Mouse (Mus musculus) hindbrain, embryonic 15.5 days (tissue): Measurements from ENCODE around the gene Gm42906. TPM values are rescaled to one million over a fixed set of nuclear protein-coding genes. Genes with fewer than 3 reads are reported as not detected.

Source experiments
- ATAC-seq: fragments of 200-750 bp; cut with Nextera tagmentation; 2 replicates; pipeline ENCODE4 v1.8.0; 2017; ENCODE audit warnings: low read depth, moderate number of reproducible peaks, moderate TSS enrichment; ENCODE audit not compliant: low FRiP score
- H3K27ac ChIP-seq: fragments of 300-500 bp; sonication (generic); replicated peaks from 2 replicates; pipeline ENCODE4 v1.5.1; 2015; ENCODE audit warnings: mild to moderate bottlenecking, inconsistent platforms
- H3K27me3 ChIP-seq: fragments of 300-500 bp; sonication (generic); 2 replicates; pipeline ENCODE4 v1.6.1; 2015; ENCODE audit warnings: control low read depth, inconsistent platforms
- H3K36me3 ChIP-seq: fragments of 300-500 bp; sonication (generic); 2 replicates; pipeline ENCODE4 v1.6.1; 2015; ENCODE audit warnings: control low read depth, inconsistent platforms
- H3K4me1 ChIP-seq: fragments of 300-500 bp; sonication (generic); replicated peaks from 2 replicates; pipeline ENCODE4 v1.6.1; 2015; ENCODE audit warnings: control low read depth, inconsistent platforms
- H3K4me2 ChIP-seq: fragments of 300-500 bp; sonication (generic); 2 replicates; pipeline ENCODE4 v1.6.1; 2015; ENCODE audit warnings: moderate library complexity, mild to moderate bottlenecking, inconsistent platforms
- H3K4me3 ChIP-seq: fragments of 300-500 bp; sonication (generic); 2 replicates; pipeline ENCODE4 v1.5.1; 2015; ENCODE audit warnings: mild to moderate bottlenecking, inconsistent platforms
- H3K9ac ChIP-seq: fragments of 300-500 bp; sonication (generic); 2 replicates; pipeline ENCODE4 v1.6.1; 2015; ENCODE audit warnings: inconsistent platforms
- H3K9me3 ChIP-seq: fragments of 300-500 bp; sonication (generic); 2 replicates; pipeline ENCODE4 v1.6.1; 2016; ENCODE audit warnings: control low read depth, inconsistent platforms
- WGBS: fragments of 180-500 bp; shearing (Covaris S2); methylation state at CpG from one replicate; pipeline ENCODE4 v1.1.7; 2015; 5-methylcytosine and 5-hydroxymethylcytosine counted together
- polyA plus RNA-seq: library from polyadenylated mRNA; unstranded; fragments of >200 nt; fragmentation: Nextera tagmentation; extraction: Ambion mirVana; gene quantifications from 2 replicates; pipeline ENCODE4 v1.2.1, GENCODE M21; 2015

Gm42906 gene
- polyA plus RNA-seq, 1 experiment from 2014 or later, result not detected

DNA sequence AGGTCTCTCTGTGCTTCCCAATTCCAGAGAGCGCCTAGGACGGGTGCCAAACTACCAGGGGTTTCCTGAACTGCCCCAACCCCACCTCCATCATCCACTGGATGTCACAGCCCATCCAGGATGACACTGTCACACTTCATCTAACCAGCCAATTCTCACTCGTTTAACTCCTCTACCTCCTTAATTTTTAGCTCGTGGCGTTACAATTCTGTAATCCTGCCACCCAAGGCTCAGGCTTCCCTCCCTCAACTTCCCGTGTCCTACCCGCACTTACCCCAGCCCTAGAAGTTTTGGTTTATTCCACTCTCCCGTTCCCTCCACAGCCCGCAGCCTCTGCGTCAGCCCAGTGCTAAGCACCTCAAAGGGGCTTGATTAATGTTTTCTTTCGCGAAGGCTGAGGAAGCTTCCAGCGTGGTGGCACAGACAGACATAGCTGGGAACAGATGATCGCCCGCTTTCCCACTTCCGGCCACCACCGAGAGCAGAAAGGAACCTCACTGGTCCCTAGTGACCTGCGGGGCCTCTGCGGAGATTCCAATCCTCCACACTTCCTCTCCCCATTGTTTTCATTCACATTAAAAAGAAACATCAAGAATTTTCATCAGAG lies 319.6 kb downstream of the Gm42906 start:
- Histone ChIP-seq H3K4me1 (peaks cover 10% of the 10 kb centered on the region; the same call in 1 of the 2 replicates), H3K9ac (no peak overlapping the region), H3K27ac (peak overlapping the region; percentile 23; the same call in 1 of the 2 replicates), H3K36me3 (no peaks in the 10 kb centered on the region), H3K4me2 (peak overlapping the region; percentile 25; the same call in 1 of the 2 replicates), H3K4me3 (no peak overlapping the region), H3K27me3 (no peaks in the 10 kb centered on the region), H3K9me3 (no peaks in the 10 kb centered on the region)
- WGBS, result 49% methylated on average over 19 of the region's 19 CpGs
- 0 out of 2 replicates have a peak, but pooled peaks have one; percentile 19 for ATAC-seq

DNA sequence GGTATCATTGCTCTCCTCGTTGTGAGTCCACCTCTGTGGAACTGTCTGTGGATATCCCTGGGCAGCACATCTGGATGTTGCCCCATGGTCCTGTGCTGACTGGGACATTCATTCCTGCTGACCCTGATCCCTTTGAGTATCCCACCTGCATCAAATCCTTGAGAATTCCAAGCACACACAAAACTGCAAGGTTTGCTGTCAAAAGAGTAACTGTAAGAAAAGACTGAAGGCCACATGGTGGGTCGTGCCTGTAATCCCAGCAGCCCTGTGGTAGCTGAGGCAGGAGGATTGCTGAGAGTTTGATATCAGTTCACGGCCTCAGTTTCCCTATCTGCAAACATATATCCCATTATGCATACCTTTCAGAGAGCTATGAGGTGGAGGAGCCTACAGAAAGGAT lies 321.1 kb downstream of the Gm42906 start:
- Histone ChIP-seq H3K36me3 (no peaks in the 10 kb centered on the region), H3K9ac (no peak overlapping the region), H3K27ac (no peak overlapping the region), H3K27me3 (no peaks in the 10 kb centered on the region), H3K4me2 (no peak overlapping the region), H3K4me1 (peaks cover 10% of the 10 kb centered on the region; the same call in 1 of the 2 replicates), H3K9me3 (no peaks in the 10 kb centered on the region), H3K4me3 (no peak overlapping the region)
- ATAC-seq, result no peak
- 93% methylated on average over 3 of the region's 3 CpGs for WGBS

DNA sequence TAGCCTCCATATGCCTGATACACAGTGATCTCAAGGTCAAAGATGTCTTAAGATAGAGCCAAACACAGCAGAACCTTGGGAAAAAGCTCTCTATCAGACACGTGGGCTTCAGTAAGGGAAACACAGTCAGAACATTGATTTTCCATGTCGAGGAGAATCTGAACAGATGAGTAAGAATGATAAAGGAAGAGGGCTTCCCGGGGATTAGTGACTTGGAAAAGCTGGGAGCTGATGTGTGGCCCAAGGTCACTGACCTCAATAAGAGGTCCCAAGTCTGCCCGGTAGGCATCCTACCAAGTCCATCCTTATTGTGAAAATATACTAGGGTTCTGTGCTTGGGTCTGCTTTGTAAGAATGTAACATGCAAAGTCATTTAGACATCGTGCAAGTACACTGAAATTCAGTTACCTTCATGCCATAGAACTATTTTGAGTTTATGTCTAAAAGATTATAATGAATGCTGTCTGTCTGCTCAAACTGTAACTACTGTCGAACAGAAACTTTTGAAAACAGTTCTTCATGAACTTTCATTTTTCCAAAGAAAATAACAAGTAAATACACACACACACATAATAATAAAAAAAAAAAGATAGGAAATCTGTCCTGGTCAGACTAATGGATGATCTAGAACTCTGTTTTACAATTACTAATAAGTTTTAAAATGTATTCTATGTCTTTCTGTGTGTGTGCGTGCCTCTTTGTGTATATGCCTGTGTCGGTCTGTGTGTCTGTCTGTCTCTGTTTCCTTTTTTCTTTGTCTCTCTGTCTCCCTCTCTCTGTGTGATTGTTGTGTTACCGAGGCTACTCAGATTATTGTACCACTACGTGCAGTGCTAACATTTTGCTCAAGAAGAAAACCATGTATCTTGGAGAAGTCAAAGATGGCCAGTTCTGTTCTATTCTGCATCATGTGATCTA lies 322.6 kb downstream of the Gm42906 start:
- no peaks in the 10 kb centered on the region for H3K27me3 ChIP-seq
- no peak for ATAC-seq
- no peak overlapping the region for H3K9ac ChIP-seq
- no peaks in the 10 kb centered on the region for H3K9me3 ChIP-seq
- no peak overlapping the region for H3K4me3 ChIP-seq
- no peaks in the 10 kb centered on the region for H3K36me3 ChIP-seq
- H3K4me1 ChIP-seq, result peaks cover 10% of the 10 kb centered on the region; the same call in 1 of the 2 replicates
- H3K27ac ChIP-seq, result no peak overlapping the region
- no peak overlapping the region for H3K4me2 ChIP-seq
- WGBS, result 83% methylated on average over 10 of the region's 10 CpGs

DNA sequence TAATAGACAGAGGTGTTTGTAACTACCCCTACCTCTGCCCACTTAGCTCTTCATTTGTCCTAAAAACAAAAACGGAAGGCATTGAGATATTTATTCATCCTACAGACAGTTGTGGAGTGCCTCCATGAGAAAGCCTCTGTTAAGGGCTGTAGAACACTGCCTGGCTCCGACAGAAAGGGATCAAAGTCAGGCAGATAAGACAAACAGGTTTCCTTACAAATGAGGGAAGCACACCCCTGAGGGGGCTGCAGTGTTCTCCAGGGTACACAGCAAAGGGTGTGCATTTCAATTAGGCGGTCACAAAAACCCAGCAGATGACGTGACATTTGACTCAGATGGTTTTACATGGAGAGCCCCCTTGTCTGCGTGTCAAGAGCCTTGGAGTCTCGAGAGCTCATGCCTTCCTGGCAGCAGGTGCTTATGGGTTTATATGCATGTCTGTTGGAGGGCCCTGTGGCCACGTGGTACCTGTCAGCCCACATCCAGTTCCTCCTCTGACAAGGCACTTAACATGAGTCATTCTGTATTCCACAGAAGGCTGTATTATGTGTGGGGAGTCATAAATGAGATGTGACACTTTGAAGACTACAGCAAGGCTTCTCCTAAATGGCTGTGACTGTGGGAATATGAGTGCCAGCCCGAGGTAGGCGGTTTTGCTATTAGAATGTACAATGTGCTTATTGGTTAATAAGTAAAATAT lies 323.5 kb downstream of the Gm42906 start:
- 54% methylated on average over 9 of the region's 9 CpGs for WGBS
- Histone ChIP-seq H3K4me1 (peaks cover 10% of the 10 kb centered on the region; the same call in 1 of the 2 replicates), H3K9ac (no peak overlapping the region), H3K27ac (no peak overlapping the region), H3K27me3 (no peaks in the 10 kb centered on the region), H3K4me3 (no peak overlapping the region), H3K36me3 (no peaks in the 10 kb centered on the region), H3K9me3 (no peaks in the 10 kb centered on the region), H3K4me2 (no peak overlapping the region)
- peak; percentile 68; the same call in 1 of the 2 replicates for ATAC-seq

DNA sequence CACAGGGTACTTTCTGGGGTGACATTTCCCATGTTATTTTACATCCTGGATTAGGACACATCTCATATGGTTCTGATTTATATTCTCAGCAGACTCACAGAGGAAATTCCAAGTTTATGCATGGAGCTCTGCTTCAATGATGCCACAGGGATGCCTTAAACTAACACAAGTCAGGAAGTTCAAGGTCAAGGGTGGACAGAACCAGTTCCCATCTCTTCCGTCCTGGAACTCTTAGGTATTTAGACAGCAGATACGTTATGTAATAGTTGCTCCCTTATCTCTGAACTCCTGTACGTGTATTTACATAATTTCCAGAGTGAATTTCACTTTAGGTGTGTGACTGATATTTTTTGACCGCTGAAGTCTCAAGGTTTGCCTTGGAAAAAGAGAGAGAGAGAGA lies 324.7 kb downstream of the Gm42906 start:
- ATAC-seq, result no peak
- Histone ChIP-seq H3K4me1 (peaks cover 6% of the 10 kb centered on the region; the same call in 1 of the 2 replicates), H3K36me3 (no peaks in the 10 kb centered on the region), H3K9ac (no peak overlapping the region), H3K27me3 (no peaks in the 10 kb centered on the region), H3K4me2 (no peak overlapping the region), H3K27ac (no peak overlapping the region), H3K9me3 (no peaks in the 10 kb centered on the region), H3K4me3 (no peak overlapping the region)
- 84% methylated on average over 4 of the region's 4 CpGs for WGBS

DNA sequence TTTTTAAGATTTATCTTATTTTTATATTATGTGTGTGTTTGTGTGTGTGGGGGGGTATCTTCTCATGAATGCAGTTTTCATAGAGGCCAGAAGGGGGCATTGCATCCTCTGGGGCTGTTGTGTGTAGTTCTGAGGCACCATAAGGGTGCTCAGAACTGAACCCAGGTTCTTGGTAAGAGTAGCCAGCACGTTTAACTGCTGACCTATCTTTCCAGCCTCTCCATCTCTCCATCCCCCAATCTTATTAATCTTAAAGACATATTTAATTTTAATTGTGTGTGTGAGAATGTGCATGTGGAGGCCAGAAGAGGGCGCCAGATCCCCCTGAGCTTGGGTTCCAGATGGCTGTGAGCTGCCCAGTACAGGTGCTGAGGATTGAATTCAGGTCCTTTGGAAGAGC lies 325.7 kb downstream of the Gm42906 start:
- Histone ChIP-seq H3K4me1 (no peaks in the 10 kb centered on the region), H3K9ac (no peak overlapping the region), H3K9me3 (no peaks in the 10 kb centered on the region), H3K4me2 (no peak overlapping the region), H3K36me3 (no peaks in the 10 kb centered on the region), H3K4me3 (no peak overlapping the region), H3K27me3 (no peaks in the 10 kb centered on the region), H3K27ac (no peak overlapping the region)
- ATAC-seq, result no peak
- 44% methylated on average over 2 of the region's 2 CpGs for WGBS

- 90% methylated on average over 6 of the region's 6 CpGs for WGBS
- H3K4me3 ChIP-seq, result no peak overlapping the region
- no peaks in the 10 kb centered on the region for H3K36me3 ChIP-seq
- H3K4me2 ChIP-seq, result no peak overlapping the region
- H3K9ac ChIP-seq, result no peak overlapping the region
- H3K27me3 ChIP-seq, result no peaks in the 10 kb centered on the region
- H3K9me3 ChIP-seq, result no peaks in the 10 kb centered on the region
- no peaks in the 10 kb centered on the region for H3K4me1 ChIP-seq
- no peak overlapping the region for H3K27ac ChIP-seq
- ATAC-seq, result no peak
These were observed 332.0 kb downstream of the Gm42906 start for GRCm38 (mm10) chr5:151096012-151096411.

- Histone ChIP-seq H3K4me1 (0 out of 2 replicates have a peak, but pooled peaks cover 3% of the 10 kb centered on the region), H3K36me3 (no peaks in the 10 kb centered on the region), H3K9me3 (no peaks in the 10 kb centered on the region), H3K4me2 (no peak overlapping the region), H3K27me3 (no peaks in the 10 kb centered on the region), H3K27ac (no peak overlapping the region), H3K9ac (no peak overlapping the region), H3K4me3 (no peak overlapping the region)
- ATAC-seq, result no peak
- WGBS, result 77% methylated on average over 3 of the region's 3 CpGs
These were observed 334.9 kb downstream of the Gm42906 start for GRCm38 (mm10) chr5:151092886-151093665.

DNA sequence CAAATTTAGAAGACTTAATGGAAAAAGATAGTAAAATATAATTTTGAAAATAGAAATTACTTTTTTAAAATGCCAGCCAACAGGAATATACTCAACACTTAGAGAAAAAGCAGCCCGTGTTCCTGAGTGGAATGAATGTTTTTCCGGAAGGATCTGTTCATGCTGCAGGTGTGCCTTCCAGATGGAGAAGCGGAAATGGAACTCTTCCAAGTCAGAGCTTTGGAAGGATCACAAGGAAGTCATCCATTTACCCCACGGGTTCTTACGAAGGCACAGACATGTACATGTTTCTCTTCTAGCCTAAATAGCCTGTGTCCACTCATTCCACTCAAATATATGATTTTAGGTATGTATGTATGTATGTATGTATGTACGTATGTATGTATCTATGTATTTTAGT lies 337.0 kb downstream of the Gm42906 start:
- H3K9me3 ChIP-seq, result no peaks in the 10 kb centered on the region

DNA sequence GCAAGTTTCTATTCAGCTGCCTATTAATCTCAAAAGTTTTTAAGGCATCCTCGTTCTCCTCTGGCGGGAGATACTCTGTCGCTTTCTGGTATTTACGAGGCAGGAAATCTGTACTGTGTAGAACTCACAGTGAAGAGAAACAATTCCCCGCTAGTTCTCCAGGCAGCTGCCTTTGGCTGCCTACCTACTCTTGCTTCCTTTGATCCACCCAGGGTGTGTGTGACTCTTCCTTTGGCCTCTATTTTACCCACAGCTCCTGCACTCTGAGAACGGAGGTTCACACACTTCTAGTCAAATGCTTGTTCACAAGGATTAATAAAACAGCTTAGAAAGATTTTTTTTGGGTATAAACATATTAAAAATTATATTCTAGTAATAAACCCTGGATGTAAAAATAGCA lies 338.8 kb downstream of the Gm42906 start:
- no peaks in the 10 kb centered on the region for H3K9me3 ChIP-seq
- no peak for ATAC-seq
- 71% methylated on average over 6 of the region's 6 CpGs for WGBS
- H3K27ac ChIP-seq, result no peak overlapping the region
- H3K36me3 ChIP-seq, result no peaks in the 10 kb centered on the region
- H3K4me2 ChIP-seq, result no peak overlapping the region
- H3K4me3 ChIP-seq, result no peak overlapping the region
- no peak overlapping the region for H3K9ac ChIP-seq
- H3K4me1 ChIP-seq, result 0 out of 2 replicates have a peak, but pooled peaks cover 7% of the 10 kb centered on the region
- no peaks in the 10 kb centered on the region for H3K27me3 ChIP-seq

More for the DNA sequence above, 337.0 kb downstream of the Gm42906 start:
- no peak for ATAC-seq
- H3K27me3 ChIP-seq, result no peaks in the 10 kb centered on the region
- no peak overlapping the region for H3K27ac ChIP-seq
- no peaks in the 10 kb centered on the region for H3K36me3 ChIP-seq
- 89% methylated on average over 6 of the region's 6 CpGs for WGBS
- no peak overlapping the region for H3K4me2 ChIP-seq
- no peak overlapping the region for H3K4me3 ChIP-seq
- H3K9ac ChIP-seq, result no peak overlapping the region
- H3K4me1 ChIP-seq, result 0 out of 2 replicates have a peak, but pooled peaks cover 7% of the 10 kb centered on the region

GRCm38 (mm10) chr5:151086425-151087202 lies 341.3 kb downstream of the Gm42906 start:
- Histone ChIP-seq H3K27me3 (no peaks in the 10 kb centered on the region), H3K27ac (no peak overlapping the region), H3K4me1 (0 out of 2 replicates have a peak, but pooled peaks cover 7% of the 10 kb centered on the region), H3K9me3 (no peaks in the 10 kb centered on the region), H3K36me3 (no peaks in the 10 kb centered on the region), H3K9ac (no peak overlapping the region), H3K4me2 (no peak overlapping the region), H3K4me3 (no peak overlapping the region)
- no peak for ATAC-seq
- WGBS, result 75% methylated on average over 9 of the region's 9 CpGs
